In the genomic region with DNA sequence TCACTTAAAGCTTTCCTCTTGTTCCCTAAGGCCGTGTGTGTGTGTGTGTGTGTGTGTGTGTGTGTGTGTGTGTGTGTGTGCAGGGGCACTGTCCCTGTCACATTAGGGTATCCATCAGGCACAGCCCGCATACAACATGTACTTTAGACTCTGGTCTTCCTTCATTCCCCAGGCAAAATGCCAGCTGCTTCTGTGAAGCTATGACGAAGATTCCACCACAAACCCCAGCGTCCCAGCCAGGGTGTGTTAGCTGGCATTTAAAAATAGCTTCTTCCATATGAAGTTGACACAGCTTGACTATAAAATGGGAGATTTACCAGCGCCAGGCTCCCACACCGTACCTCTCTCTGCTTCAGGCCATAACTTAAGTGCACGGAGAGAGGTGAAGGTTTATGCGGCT, we compare ENCODE assay signal across 8 mouse cellular contexts.
A peak's percentile ranks its signal among the peaks of the same experiment; 100 is the strongest.
DNase-seq lines count a peak whose midpoint lies in the region; ATAC-seq lines count a peak whose summit lies in the region.

No protein-coding gene starts in this region.

- no peak overlapping the region for H3K9ac ChIP-seq in embryonic facial prominence, embryonic 13.5 days
- H3K9ac ChIP-seq in heart, embryonic 13.5 days: 0 out of 2 replicates have a peak overlapping the region, but pooled peaks have one; percentile 4
- H3K9ac ChIP-seq in neural tube, embryonic 15.5 days (replicated peaks): no peak overlapping the region
- no peak overlapping the region for H3K9ac ChIP-seq in midbrain, embryonic 15.5 days

- no peaks in the 10 kb centered on the region for H3K9me3 ChIP-seq in embryonic facial prominence, embryonic 13.5 days
- no peaks in the 10 kb centered on the region for H3K9me3 ChIP-seq in embryonic facial prominence, embryonic 10.5 days
- no peaks in the 10 kb centered on the region for H3K9me3 ChIP-seq in heart, embryonic 13.5 days
- H3K9me3 ChIP-seq in neural tube, embryonic 15.5 days (replicated peaks): no peaks in the 10 kb centered on the region
- no peaks in the 10 kb centered on the region for H3K9me3 ChIP-seq in midbrain, embryonic 15.5 days

- no peak overlapping the region for H3K4me3 ChIP-seq in embryonic facial prominence, embryonic 13.5 days
- no peak overlapping the region for H3K4me3 ChIP-seq in embryonic facial prominence, embryonic 10.5 days
- H3K4me3 ChIP-seq in heart, embryonic 13.5 days: no peak overlapping the region
- H3K4me3 ChIP-seq in neural tube, embryonic 15.5 days (replicated peaks): no peak overlapping the region
- H3K4me3 ChIP-seq in midbrain, embryonic 15.5 days: no peak overlapping the region

- H3K4me2 ChIP-seq in embryonic facial prominence, embryonic 13.5 days: no peak overlapping the region
- H3K4me2 ChIP-seq in heart, embryonic 13.5 days: peak overlapping the region; percentile 56
- no peak overlapping the region for H3K4me2 ChIP-seq in neural tube, embryonic 15.5 days
- H3K4me2 ChIP-seq in midbrain, embryonic 15.5 days: no peak overlapping the region

- H3K27me3 ChIP-seq in embryonic facial prominence, embryonic 13.5 days: no peaks in the 10 kb centered on the region
- H3K27me3 ChIP-seq in embryonic facial prominence, embryonic 10.5 days (replicated peaks; ENCODE audit: low read depth, poor library complexity, severe bottlenecking): no peaks in the 10 kb centered on the region
- no peaks in the 10 kb centered on the region for H3K27me3 ChIP-seq in heart, embryonic 13.5 days (replicated peaks)
- no peaks in the 10 kb centered on the region for H3K27me3 ChIP-seq in neural tube, embryonic 15.5 days (replicated peaks)
- H3K27me3 ChIP-seq in midbrain, embryonic 15.5 days (replicated peaks): no peaks in the 10 kb centered on the region

- H3K27ac ChIP-seq in embryonic facial prominence, embryonic 13.5 days: peak overlapping the region; percentile 73
- no peak overlapping the region for H3K27ac ChIP-seq in embryonic facial prominence, embryonic 10.5 days (replicated peaks)
- H3K27ac ChIP-seq in heart, embryonic 13.5 days (replicated peaks): peak overlapping the region; percentile 89
- peak overlapping the region; percentile 65 for H3K27ac ChIP-seq in neural tube, embryonic 15.5 days (replicated peaks)
- no peak overlapping the region for H3K27ac ChIP-seq in midbrain, embryonic 15.5 days

- no peak for ATAC-seq in embryonic facial prominence, embryonic 13.5 days (ENCODE audit: insufficient number of reproducible peaks, insufficient read depth, low FRiP score, low TSS enrichment, low read depth)
- no peak for ATAC-seq in heart, embryonic 13.5 days (ENCODE audit: extremely low read depth, insufficient number of reproducible peaks, low FRiP score, low TSS enrichment)
- peak; percentile 38; the same call in 1 of the 2 replicates for ATAC-seq in neural tube, embryonic 15.5 days (ENCODE audit: low FRiP score)
- no peak for ATAC-seq in midbrain, embryonic 15.5 days (replicated peaks)

- H3K36me3 ChIP-seq in embryonic facial prominence, embryonic 13.5 days: peaks cover 78% of the 10 kb centered on the region
- H3K36me3 ChIP-seq in embryonic facial prominence, embryonic 10.5 days (replicated peaks): peaks cover 64% of the 10 kb centered on the region
- H3K36me3 ChIP-seq in heart, embryonic 13.5 days: peaks cover 24% of the 10 kb centered on the region; the same call in 1 of the 2 replicates
- no peaks in the 10 kb centered on the region; the same call in 1 of the 2 replicates for H3K36me3 ChIP-seq in neural tube, embryonic 15.5 days
- H3K36me3 ChIP-seq in midbrain, embryonic 15.5 days (replicated peaks): no peaks in the 10 kb centered on the region

- DNase-seq in embryonic facial prominence, embryonic 10.5 days (ENCODE audit: low spot score): no peak
- peak; percentile 43 for DNase-seq in brain, embryonic 18.5 days (ENCODE audit: low read depth, low spot score)
- peak; percentile 84 to 88 for DNase-seq in left cerebral cortex, adult 18-20 months (ENCODE audit: low spot score in 2 of 2)
- DNase-seq in testis, postnatal 10 days (ENCODE audit: low spot score): no peak

- WGBS in embryonic facial prominence, embryonic 13.5 days: 68% methylated on average over 8 of the region's 8 CpGs
- WGBS in embryonic facial prominence, embryonic 10.5 days: 88% methylated on average over 8 of the region's 8 CpGs
- WGBS in heart, embryonic 13.5 days: 45% methylated on average over 8 of the region's 8 CpGs
- 61% methylated on average over 8 of the region's 8 CpGs for WGBS in neural tube, embryonic 15.5 days
- WGBS in midbrain, embryonic 15.5 days: 79% methylated on average over 8 of the region's 8 CpGs

- peaks cover 45% of the 10 kb centered on the region for H3K4me1 ChIP-seq in embryonic facial prominence, embryonic 13.5 days
- peaks cover 4% of the 10 kb centered on the region; the same call in 1 of the 2 replicates for H3K4me1 ChIP-seq in embryonic facial prominence, embryonic 10.5 days
- peaks cover 52% of the 10 kb centered on the region for H3K4me1 ChIP-seq in heart, embryonic 13.5 days
- H3K4me1 ChIP-seq in neural tube, embryonic 15.5 days: peaks cover 25% of the 10 kb centered on the region
- no peaks in the 10 kb centered on the region for H3K4me1 ChIP-seq in midbrain, embryonic 15.5 days

Comparison
In these comparisons a context has a peak if more than half of its experiments do, and no peak if none do; other contexts are left out.
1. H3K27ac ChIP-seq: peak in embryonic facial prominence, embryonic 13.5 days (single experiment), heart, embryonic 13.5 days (single experiment) and neural tube, embryonic 15.5 days (single experiment); none in embryonic facial prominence, embryonic 10.5 days (single experiment) and midbrain, embryonic 15.5 days (single experiment).
2. DNase-seq: peak in brain, embryonic 18.5 days (single experiment) and left cerebral cortex, adult 18-20 months (2 of 2); none in embryonic facial prominence, embryonic 10.5 days (single experiment) and testis, postnatal 10 days (single experiment).